Mouse (Mus musculus): ENCODE measurements at regions not wholly inside any gene's neighbourhood (a gene's known extent, or its start where the extent isn't known, plus 50 kb on each side); places are given as distances from the start of the nearest gene placed in this dataset.

GRCm38 (mm10) chr5:119103503-119103902 is 543.0 kb downstream of the Med13l start:
- Histone ChIP-seq H3K27ac (ENCODE audit: low read length) (no peak overlapping the region), H3K4me3 (ENCODE audit: low read depth, low read length) (no peak overlapping the region), H3K4me2 (replicated peaks; ENCODE audit: low read depth, low read length) (no peak overlapping the region), H3K9ac (replicated peaks; ENCODE audit: low read depth) (no peak overlapping the region), H3K36me3 (ENCODE audit: insufficient read depth, low read length) (no peaks in the 10 kb centered on the region), H3K9me3 (ENCODE audit: low read length) (no peaks in the 10 kb centered on the region), H3K27me3 (replicated peaks; ENCODE audit: insufficient read depth, low read length) (no peaks in the 10 kb centered on the region), H3K4me1 (ENCODE audit: insufficient read depth, low read depth, low read length) (no peaks in the 10 kb centered on the region)
- WGBS = 56% methylated on average over 1 of the region's 1 CpGs
- DNase-seq (ENCODE audit: low spot score) (no peak), ATAC-seq (no peak)
- TF ChIP-seq CTCF (IDR thresholded peaks at IDR 0.05) (0 out of 2 replicates have a peak, but pooled peaks have one; percentile 12), EP300 (IDR thresholded peaks at IDR 0.05) (no peak)

GRCm38 (mm10) chr5:119107898-119108297 is 547.4 kb downstream of the Med13l start:
- DNase-seq (ENCODE audit: low spot score) (no peak), ATAC-seq (no peak)
- H3K4me1 ChIP-seq (ENCODE audit: insufficient read depth, low read depth, low read length) = no peaks in the 10 kb centered on the region
- H3K27me3 ChIP-seq (replicated peaks; ENCODE audit: insufficient read depth, low read length) = no peaks in the 10 kb centered on the region
- H3K36me3 ChIP-seq (ENCODE audit: insufficient read depth, low read length) = no peaks in the 10 kb centered on the region
- no peaks in the 10 kb centered on the region for H3K9me3 ChIP-seq (ENCODE audit: low read length)
- no peak overlapping the region for H3K4me3 ChIP-seq (ENCODE audit: low read depth, low read length)
- H3K4me2 ChIP-seq (replicated peaks; ENCODE audit: low read depth, low read length) = no peak overlapping the region
- no peak for TF ChIP-seq CTCF (IDR thresholded peaks at IDR 0.05)
- no peak for TF ChIP-seq EP300 (IDR thresholded peaks at IDR 0.05)
- WGBS = 67% methylated on average over 4 of the region's 4 CpGs
- no peak overlapping the region for H3K9ac ChIP-seq (replicated peaks; ENCODE audit: low read depth)
- H3K27ac ChIP-seq (ENCODE audit: low read length) = no peak overlapping the region

GRCm38 (mm10) chr5:119109501-119109900 is 549.0 kb downstream of the Med13l start:
- no peaks in the 10 kb centered on the region for H3K27me3 ChIP-seq (replicated peaks; ENCODE audit: insufficient read depth, low read length)
- DNase-seq (ENCODE audit: low spot score) (no peak), ATAC-seq (no peak)
- TF ChIP-seq EP300 (IDR thresholded peaks at IDR 0.05) = no peak
- no peak for TF ChIP-seq CTCF (IDR thresholded peaks at IDR 0.05)
- H3K4me2 ChIP-seq (replicated peaks; ENCODE audit: low read depth, low read length) = no peak overlapping the region
- H3K4me1 ChIP-seq (ENCODE audit: insufficient read depth, low read depth, low read length) = no peaks in the 10 kb centered on the region
- no peak overlapping the region for H3K27ac ChIP-seq (ENCODE audit: low read length)
- H3K4me3 ChIP-seq (ENCODE audit: low read depth, low read length) = no peak overlapping the region
- 61% methylated on average over 1 of the region's 1 CpGs for WGBS
- H3K9ac ChIP-seq (replicated peaks; ENCODE audit: low read depth) = no peak overlapping the region
- no peaks in the 10 kb centered on the region for H3K9me3 ChIP-seq (ENCODE audit: low read length)
- no peaks in the 10 kb centered on the region for H3K36me3 ChIP-seq (ENCODE audit: insufficient read depth, low read length)

GRCm38 (mm10) chr5:119114074-119114473 is 553.6 kb downstream of the Med13l start:
- DNase-seq (ENCODE audit: low spot score) (no peak), ATAC-seq (no peak)
- Histone ChIP-seq H3K9me3 (ENCODE audit: low read length) (no peaks in the 10 kb centered on the region), H3K4me3 (ENCODE audit: low read depth, low read length) (no peak overlapping the region), H3K27me3 (replicated peaks; ENCODE audit: insufficient read depth, low read length) (no peaks in the 10 kb centered on the region), H3K9ac (replicated peaks; ENCODE audit: low read depth) (no peak overlapping the region), H3K4me2 (replicated peaks; ENCODE audit: low read depth, low read length) (no peak overlapping the region), H3K27ac (ENCODE audit: low read length) (no peak overlapping the region), H3K4me1 (ENCODE audit: insufficient read depth, low read depth, low read length) (no peaks in the 10 kb centered on the region), H3K36me3 (ENCODE audit: insufficient read depth, low read length) (no peaks in the 10 kb centered on the region)
- 44% methylated on average over 6 of the region's 7 CpGs for WGBS
- no peak for TF ChIP-seq EP300 (IDR thresholded peaks at IDR 0.05)
- TF ChIP-seq CTCF (IDR thresholded peaks at IDR 0.05) = no peak

GRCm38 (mm10) chr5:119125745-119126144 is 544.7 kb upstream of the Tbx3 start:
- DNase-seq (ENCODE audit: low spot score) (no peak), ATAC-seq (no peak)
- Histone ChIP-seq H3K36me3 (ENCODE audit: insufficient read depth, low read length) (no peaks in the 10 kb centered on the region), H3K27me3 (replicated peaks; ENCODE audit: insufficient read depth, low read length) (no peaks in the 10 kb centered on the region), H3K27ac (ENCODE audit: low read length) (no peak overlapping the region), H3K9me3 (ENCODE audit: low read length) (no peaks in the 10 kb centered on the region), H3K4me2 (replicated peaks; ENCODE audit: low read depth, low read length) (no peak overlapping the region), H3K4me1 (ENCODE audit: insufficient read depth, low read depth, low read length) (no peaks in the 10 kb centered on the region), H3K4me3 (ENCODE audit: low read depth, low read length) (no peak overlapping the region), H3K9ac (replicated peaks; ENCODE audit: low read depth) (no peak overlapping the region)
- TF ChIP-seq EP300 (IDR thresholded peaks at IDR 0.05) (no peak), CTCF (IDR thresholded peaks at IDR 0.05) (no peak)
- 75% methylated on average over 7 of the region's 7 CpGs for WGBS

- no peaks in the 10 kb centered on the region for H3K4me1 ChIP-seq (ENCODE audit: insufficient read depth, low read depth, low read length)
- no peaks in the 10 kb centered on the region for H3K9me3 ChIP-seq (ENCODE audit: low read length)
- no peak overlapping the region for H3K27ac ChIP-seq (ENCODE audit: low read length)
- 86% methylated on average over 7 of the region's 7 CpGs for WGBS
- no peaks in the 10 kb centered on the region for H3K36me3 ChIP-seq (ENCODE audit: insufficient read depth, low read length)
- no peak overlapping the region for H3K4me2 ChIP-seq (replicated peaks; ENCODE audit: low read depth, low read length)
- TF ChIP-seq CTCF (IDR thresholded peaks at IDR 0.05) = no peak
- TF ChIP-seq EP300 (IDR thresholded peaks at IDR 0.05) = no peak
- no peak for DNase-seq (ENCODE audit: low spot score)
- H3K9ac ChIP-seq (replicated peaks; ENCODE audit: low read depth) = no peak overlapping the region
- H3K4me3 ChIP-seq (ENCODE audit: low read depth, low read length) = no peak overlapping the region
- ATAC-seq = no peak
- no peaks in the 10 kb centered on the region for H3K27me3 ChIP-seq (replicated peaks; ENCODE audit: insufficient read depth, low read length)
Observed at GRCm38 (mm10) chr5:119130176-119130575, 540.3 kb upstream of the Tbx3 start.

GRCm38 (mm10) chr5:119131461-119131860 is 539.0 kb upstream of the Tbx3 start:
- no peak overlapping the region for H3K9ac ChIP-seq (replicated peaks; ENCODE audit: low read depth)
- DNase-seq (ENCODE audit: low spot score) (no peak), ATAC-seq (no peak)
- H3K27me3 ChIP-seq (replicated peaks; ENCODE audit: insufficient read depth, low read length) = no peaks in the 10 kb centered on the region
- no peaks in the 10 kb centered on the region for H3K9me3 ChIP-seq (ENCODE audit: low read length)
- H3K4me1 ChIP-seq (ENCODE audit: insufficient read depth, low read depth, low read length) = no peaks in the 10 kb centered on the region
- H3K4me2 ChIP-seq (replicated peaks; ENCODE audit: low read depth, low read length) = no peak overlapping the region
- no peaks in the 10 kb centered on the region for H3K36me3 ChIP-seq (ENCODE audit: insufficient read depth, low read length)
- TF ChIP-seq CTCF (IDR thresholded peaks at IDR 0.05) = no peak
- no peak for TF ChIP-seq EP300 (IDR thresholded peaks at IDR 0.05)
- H3K27ac ChIP-seq (ENCODE audit: low read length) = no peak overlapping the region
- H3K4me3 ChIP-seq (ENCODE audit: low read depth, low read length) = no peak overlapping the region
- 25% methylated on average over 10 of the region's 10 CpGs for WGBS

Data from lung, postnatal 0 days (tissue).